Mouse (Mus musculus) CH12.LX (cell line): ENCODE data around the gene Metap1.

Experiments used
- EP300 ChIP-seq: IDR thresholded peaks from 2 replicates; pipeline ENCODE4 v1.6.1; 2011; ENCODE audit warnings: low read length, improper control_type of control experiment
- RAD21 ChIP-seq: IDR thresholded peaks from 2 replicates; pipeline ENCODE4 v1.6.1; 2011; ENCODE audit warnings: low read depth, mild to moderate bottlenecking, low read length, improper control_type of control experiment, moderate library complexity
- UBTF ChIP-seq: IDR thresholded peaks from 2 replicates; pipeline ENCODE4 v1.6.1; 2012; ENCODE audit warnings: low read depth, mild to moderate bottlenecking, inconsistent platforms, low read length, improper control_type of control experiment, moderate library complexity

- TF ChIP-seq RAD21, result no peak
- TF ChIP-seq EP300, result no peak
- no peak for TF ChIP-seq UBTF
These were observed 25.4 kb upstream of the Metap1 start for GRCm38 (mm10) chr3:138514749-138515148.
